Mouse (Mus musculus) lung, postnatal 0 days (tissue): ENCODE measurements around the gene Rnf123.

ENCODE experiments used
- CTCF ChIP-seq: IDR thresholded peaks from 2 replicates; pipeline ENCODE4 v1.5.1; 2016; ENCODE audit warnings: antibody characterized with exemption, mild to moderate bottlenecking
- EP300 ChIP-seq: IDR thresholded peaks from 2 replicates; pipeline ENCODE4 v1.6.1; 2016; ENCODE audit warnings: antibody characterized with exemption, mild to moderate bottlenecking, control low read depth

GRCm38 (mm10) chr9:108082549-108082948 lies 597 bp downstream of the Rnf123 start:
- TF ChIP-seq EP300 (no peak), CTCF (no peak)
